Mouse (Mus musculus): ENCODE measurements around the gene Mmel1.

The Mmel1 gene

DNA sequence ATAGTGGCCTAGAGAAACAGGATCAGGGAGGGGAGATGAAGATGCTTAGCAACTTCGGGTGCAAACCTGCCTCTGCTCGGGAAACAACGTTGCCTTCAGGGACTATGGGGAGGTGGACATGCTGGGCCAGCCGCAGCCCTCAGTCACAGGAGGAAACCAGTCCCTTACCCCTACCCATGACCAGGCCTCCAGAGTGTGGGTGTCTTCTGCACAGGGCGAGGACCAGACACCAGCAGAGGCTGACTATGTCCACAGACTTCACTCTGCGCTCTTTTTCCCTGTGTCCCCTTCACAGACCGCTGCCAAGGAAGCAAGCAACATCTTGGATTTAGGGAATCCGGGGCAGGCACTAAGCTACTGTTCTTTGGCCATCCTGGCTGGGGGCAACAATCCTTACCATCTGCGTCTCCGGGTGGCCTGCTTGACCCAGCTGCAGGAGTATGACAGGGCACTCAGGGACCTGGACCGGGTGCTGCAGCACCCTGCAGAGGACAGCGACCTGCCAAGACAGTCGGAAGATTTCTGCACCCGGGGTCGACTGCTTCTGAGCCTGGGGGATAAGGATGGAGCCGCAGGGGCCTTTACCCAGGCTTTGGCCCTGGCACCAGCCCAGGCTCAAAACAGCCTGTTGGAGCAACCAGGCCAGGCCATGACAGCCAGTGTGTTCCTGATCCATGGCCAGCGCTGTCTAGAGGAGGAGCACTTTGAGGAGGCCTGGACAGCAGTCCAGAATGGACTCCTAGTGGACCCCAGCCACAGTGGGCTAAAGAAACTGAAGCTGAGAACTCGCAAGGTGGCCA lies 4.2 kb upstream of the Mmel1 start:
- DNase-seq, result no peak

DNA sequence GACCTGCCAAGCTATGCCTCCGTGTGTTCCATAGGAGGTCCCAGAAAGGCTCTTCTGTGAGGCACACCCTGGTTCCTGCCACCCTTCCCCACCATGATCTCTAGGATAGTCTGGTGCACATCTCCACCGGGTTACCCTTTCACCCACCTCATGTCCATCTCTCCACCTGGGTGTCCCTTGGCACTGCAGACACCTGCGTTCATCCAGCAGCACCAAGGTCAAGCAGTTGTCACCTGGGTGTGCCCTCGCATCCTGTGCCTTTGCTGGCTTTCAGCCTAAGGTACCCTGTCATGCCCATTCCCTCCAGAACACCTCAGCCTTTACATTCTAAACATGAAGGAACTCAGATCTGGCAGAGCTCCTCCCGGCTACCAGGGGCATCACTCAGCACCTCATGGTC lies 3.0 kb upstream of the Mmel1 start:
- DNase-seq, result no peak

DNA sequence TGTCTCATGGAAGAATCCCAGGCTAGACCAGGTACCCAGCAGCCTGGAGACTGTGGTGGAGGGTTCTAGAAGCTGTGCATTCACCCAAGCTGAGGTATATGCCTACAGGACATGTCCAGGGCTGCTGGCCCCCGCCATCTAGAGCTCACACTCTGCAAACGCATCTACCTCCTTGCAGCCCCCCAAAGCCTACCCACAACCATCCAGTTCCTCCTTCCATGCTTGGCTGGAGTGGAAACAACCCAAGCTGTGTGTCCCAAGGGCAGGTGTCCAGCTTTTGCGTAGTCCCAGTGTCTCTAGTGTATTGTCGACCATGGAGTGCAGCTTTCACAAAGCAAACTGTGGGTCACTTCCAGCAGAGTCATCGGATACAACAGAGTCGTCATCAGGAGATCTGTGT lies 2.1 kb upstream of the Mmel1 start:
- DNase-seq, result no peak

DNA sequence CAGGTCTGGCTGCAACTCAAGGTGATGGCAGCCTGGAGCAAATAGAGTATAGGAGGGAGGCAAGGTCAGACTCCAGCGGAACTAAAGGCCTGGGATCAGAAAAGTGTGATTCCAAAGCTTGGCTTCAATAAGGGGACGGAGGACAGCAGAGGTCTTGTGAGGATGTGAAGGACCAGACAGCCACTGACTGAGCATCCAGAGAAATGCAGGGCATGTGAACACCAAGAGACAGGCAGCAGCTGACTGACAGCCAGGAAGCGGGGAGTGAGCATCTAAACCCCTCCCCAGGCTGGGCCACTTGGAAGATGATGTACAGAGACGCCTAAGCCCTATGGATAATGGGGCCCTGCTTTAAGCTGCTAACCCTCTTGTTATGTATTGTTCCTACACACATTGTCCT lies 1.3 kb downstream of the Mmel1 start:
- DNase-seq, result no peak

DNA sequence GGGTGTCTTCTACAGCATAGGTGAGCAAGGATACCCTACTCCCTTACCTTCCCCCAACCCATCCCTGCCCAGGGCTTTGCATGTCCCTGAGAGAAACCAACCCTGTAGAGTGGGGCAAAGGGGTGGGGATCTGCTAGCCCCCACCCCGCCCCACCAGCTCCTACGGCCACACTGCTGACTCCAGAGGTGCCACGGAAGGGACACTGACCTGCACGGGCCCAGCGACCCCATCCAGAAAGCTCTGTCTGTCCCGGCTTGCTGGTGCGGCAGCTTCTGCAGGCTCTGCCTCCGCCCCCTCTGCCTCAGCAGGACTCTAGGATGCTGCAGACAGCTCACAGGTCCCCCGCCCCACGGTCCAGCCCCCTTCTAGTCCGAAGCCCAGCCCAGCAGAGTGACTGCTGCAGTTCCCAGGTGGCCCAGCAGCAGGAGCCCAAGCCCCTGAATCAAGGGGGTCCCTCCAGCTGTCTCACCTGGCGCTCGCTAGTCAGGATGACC lies 2.4 kb downstream of the Mmel1 start:
- DNase-seq, result no peak

DNA sequence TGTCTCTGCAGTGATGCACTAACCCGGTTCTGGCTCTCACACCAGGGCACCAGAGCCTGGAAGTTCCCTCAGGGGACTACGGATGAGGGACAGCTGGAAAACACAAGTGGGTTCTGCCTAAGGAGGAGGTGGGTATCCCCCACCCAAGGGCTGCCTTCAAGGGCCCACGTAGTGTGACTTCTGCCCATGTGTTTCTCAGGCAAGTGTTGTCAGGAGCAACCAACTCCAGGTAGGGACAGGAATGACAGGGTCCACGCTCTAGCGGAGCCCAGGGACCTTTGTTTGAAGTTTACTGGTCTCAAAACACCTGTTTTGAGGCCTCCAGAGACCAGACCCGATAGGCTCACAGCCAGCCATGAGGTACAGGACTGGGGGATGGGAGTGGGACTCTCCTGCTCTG lies 3.8 kb downstream of the Mmel1 start:
- no peak for DNase-seq

DNA sequence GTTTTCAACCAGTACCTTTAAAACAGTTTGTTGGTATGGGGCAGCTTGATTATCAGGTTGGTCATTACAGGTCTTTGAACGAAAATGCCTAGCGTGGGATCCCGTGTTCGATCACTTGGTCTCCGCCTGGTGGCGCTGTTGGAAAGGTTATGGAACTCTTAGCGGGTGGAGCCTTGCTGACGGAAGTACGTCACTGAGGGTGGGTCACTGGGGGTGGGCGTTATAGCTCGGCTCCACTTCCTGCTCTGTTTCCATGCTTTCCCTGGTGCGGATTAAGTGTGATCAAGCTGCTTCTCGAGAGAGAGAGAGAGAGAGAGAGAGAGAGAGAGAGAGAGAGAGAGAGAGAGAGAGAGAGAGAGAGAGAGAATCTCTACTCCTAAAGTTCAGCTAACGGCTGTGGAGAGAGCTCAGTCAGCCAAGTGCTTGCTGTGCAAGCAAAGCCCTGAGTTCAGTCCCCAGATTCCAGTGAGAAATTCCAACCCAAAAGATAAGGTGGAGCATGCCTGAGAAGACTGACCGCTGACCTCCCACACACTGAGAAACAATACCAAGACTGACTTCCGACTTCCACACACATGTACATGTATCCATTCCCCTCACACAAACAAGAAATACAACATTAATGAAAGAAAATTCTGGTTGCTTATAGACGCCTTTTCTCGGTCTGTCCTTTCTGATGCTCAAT lies 8.6 kb downstream of the Mmel1 start:
- peak; percentile 93 for DNase-seq

DNA sequence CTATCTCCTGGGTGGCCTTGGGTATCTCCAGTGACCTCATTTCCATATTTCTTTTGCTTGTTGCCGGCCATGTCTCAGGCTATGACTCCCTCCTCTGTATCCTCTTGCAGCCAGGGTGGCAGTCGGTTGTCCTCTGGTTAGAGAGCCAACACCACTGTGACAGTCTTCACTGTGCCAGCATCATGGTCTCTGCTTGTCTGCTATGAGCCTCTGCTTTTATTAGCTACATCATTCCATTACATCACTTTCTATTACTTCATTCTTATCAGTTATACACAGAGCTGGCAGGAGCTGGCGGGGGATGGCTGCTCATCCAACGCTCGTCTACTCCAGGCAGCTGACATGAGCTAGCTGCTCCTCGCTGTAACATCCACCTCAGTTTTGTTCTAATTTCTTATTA lies 11.3 kb downstream of the Mmel1 start:
- no peak for DNase-seq

DNA sequence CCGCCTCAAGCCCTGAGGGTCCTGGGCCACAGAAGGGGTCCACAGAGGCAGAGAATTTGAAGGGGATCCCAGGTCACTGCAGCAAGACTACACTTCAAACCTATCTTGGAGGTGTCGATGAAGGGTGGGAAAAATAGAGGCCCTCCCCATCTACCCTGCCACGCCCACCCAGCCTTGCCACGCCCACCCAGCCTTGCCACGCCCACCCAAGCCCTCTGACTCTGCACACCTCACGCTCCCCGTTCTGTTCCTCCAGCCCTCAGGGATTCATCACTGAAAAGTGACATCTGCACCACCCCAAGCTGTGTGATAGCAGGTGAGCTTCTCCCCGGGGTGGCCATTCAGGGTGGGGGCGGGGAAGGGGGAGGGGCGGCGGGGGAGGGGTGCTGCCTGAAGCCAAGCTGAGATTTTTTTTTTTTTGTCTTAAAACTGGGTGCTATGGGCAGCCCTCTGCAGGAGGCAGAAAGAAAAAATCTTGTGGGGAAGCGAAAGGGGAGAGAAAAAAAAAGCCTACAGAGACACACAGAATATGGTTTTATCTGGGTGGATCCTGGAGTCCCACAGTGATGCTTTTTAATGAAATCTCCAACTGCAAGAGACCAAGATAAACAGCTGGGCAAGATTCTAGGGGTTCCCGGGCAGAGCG lies 12.8 kb downstream of the Mmel1 start:
- DNase-seq, result no peak

DNA sequence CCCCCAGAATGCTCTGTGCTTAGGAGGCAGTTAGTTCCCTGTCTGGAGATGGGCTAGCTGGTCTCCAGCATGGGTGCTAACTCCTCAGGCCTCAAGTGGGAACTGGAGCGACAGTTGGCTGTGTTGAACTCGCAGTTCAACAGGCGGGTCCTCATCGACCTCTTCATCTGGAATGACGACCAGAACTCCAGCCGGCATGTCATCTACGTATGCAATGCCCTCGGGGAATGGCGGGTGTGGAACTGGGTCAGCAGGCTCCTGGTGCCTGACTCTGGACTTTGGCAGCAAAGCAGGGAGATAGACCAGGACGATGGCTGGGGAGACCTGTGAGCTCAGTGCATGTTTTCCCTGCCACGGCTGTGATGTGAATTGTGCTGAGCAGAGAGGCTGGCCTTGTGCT lies 16.0 kb downstream of the Mmel1 start:
- DNase-seq, result no peak

DNA sequence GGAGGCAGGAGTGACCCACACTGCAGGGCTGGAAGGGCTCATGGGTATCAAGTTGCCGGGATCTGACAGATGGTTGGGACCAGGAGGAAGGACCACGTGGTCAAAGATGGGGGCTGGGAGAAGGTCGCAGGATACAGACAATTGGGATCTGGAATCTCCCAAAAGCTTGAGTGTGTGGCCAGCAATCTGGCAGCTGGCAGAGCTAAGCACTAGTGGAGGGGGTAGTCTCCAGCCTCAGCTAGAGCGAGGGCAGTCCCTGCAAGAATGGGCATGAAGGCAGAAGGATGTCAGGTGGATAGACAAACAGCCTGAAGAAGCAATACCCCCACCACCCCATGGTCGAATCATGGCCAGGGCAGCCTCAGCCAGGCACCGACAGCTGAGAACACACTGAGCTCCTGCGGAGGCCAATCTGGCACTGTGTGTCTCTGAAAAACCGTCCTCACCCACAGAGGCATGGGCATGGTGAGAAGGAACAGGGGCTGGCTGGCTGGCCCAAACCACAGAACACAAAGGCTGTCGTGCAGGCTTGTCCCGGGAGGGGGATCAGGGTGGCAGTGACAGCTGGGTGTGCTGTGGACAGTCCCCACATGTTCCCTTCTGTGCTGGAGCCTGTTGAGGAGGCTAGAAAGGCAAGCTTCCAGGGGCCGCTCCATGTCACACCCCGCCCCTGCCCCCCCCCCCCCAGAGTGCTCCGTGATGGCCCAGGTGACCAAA lies 17.6 kb downstream of the Mmel1 start:
- DNase-seq, result no peak

DNA sequence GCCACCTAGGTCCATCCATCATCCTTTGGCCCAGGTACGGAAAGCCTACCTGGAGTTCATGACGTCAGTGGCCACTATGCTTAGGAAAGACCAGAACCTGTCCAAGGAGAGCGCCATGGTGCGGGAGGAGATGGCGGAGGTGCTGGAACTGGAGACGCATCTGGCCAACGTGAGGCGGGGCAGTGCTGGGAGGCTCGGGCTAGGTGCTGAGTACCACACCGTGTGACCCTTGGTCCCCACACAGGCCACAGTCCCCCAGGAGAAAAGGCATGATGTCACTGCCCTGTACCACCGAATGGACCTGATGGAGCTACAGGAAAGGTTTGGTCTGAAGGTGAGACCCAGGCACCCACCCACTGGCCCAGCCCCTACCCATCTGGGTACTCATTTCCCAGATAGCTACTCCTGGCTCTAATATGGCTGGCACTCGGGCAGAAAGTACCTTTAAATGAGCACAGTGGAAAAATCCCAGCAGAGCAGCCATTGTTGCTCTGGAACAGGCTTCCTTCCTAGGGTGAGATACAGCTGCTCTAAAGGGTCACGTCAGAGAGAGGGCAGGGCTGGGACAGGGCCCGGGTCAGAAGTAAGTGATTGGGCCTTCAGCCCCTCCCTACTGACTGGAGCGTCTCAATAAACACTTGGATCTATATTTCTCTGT lies 18.3 kb downstream of the Mmel1 start:
- DNase-seq, result no peak

DNA sequence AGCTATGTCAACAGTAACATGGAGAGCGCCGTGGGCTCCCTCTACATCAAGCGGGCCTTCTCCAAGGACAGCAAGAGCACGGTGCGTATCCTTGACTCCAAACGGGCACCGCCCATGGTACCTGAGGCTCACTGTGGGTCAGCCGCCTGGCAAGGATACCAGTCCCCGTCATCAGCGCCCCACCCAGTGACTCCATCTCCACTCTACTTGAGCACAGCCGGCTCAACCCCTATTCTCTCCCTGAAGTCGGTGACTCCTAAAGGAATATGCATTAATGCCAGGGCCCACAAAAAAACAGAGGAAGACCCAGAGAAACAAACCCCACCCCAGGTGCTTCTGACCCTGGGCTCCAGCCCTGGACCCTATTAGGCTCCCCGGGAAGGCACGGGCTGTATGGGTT lies 21.5 kb downstream of the Mmel1 start:
- no peak for DNase-seq

DNA sequence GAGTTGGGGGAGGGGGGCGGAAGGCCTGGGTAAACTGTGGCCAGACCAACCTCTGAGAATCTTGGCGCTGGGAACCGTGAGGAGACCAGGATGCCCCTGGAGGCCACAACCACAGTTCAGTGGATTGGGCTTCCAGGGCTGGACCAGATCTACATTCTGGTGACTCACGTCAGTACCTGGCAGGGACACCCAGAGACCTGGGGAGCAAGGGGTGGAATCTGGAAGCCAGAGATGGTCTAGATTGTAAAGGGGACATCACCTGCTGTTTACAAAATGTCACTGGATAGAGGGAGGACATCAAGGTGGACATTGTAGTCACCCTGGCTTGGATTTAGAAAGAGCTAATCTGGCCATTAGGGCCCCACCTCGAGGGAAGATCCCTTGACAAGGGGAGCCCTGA lies 26.2 kb downstream of the Mmel1 start:
- DNase-seq, result no peak

DNA sequence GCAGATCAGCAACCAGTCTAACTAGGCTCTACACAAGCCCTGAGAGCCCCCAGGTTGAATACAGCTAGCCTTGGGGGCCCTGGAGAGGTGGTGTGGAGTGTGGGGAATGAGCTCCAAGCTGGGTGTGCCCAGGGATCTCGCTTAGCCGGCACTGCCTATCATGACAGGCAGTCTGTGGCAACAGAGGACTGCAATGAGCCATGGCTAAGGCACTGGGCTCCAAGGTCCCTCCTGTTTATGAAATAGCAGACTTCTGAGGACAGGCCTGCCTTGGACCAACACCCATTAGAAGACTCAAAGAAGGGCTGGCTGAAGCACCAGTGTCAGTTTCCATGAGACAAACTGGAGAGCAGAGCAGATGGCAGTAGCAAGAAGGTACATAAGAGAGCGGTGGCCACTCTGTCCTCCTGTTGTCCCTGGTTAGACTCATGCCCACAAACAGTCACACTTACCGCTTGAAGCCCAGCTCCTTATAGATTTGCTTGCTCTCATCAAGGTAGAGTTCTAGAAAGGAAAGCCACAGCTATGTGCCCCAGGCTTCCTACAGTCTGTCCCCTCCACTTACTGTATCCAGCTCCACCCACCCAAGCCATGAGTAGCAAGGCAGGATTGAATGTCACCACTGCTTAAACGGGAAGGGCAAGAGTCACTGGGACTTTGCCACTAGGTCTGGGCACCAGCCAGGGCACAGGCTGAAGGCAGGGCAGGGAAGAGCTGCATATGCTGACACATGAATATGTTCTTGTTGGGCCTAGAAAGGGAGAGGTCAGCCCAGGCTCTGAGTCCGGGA lies 28.5 kb downstream of the Mmel1 start:
- no peak for DNase-seq

DNA sequence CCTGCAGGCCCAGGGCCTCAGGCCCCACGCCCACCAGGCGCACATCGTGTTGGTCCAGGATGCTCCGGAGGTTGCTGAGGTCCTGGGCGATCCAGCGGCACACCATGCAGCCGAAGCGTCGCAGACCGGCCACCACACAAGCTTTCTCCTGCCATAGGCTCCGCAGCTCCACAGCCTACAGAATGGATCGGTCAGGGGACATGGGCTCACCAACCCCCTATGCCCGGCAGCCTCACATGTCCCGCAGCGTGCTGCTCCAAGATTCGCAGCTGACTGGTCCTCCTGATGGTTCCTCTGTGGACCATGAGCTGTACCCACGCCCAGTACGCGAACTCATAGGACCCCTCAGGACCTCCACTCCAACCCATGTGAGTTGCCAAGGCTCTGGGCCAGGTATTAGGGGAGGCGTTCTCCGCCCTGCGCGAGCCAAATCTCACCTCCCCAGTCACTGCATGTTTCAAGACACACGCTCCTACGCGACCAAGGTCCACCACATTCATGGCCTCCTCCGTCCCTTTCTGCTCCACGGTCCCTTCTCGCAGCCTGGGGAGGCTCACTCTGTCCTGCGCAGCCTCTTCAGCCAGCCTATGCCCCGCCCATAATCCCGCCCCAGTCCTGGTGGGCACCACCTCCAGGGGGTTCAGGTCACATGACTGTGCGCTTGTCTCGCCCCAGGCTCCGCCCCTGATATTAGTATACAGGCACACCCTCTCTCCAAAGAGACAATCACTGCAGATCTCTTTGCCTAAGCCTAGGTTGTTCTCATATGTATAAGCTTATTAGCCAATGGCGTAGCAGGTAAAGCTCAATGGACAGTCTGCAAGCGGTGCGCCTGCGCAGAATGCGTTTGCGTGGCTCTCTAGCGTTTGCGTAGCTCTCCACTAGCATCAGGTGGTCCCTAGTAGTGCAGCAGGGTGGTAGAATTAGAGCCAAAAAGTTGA lies 29.4 kb downstream of the Mmel1 start, which contains the start of gene Fam213b:
Gene Fam213b, minus strand, starts transcription at position 630 of the 941 bp plus-strand sequence.
- peak; percentile 88 for DNase-seq

DNA sequence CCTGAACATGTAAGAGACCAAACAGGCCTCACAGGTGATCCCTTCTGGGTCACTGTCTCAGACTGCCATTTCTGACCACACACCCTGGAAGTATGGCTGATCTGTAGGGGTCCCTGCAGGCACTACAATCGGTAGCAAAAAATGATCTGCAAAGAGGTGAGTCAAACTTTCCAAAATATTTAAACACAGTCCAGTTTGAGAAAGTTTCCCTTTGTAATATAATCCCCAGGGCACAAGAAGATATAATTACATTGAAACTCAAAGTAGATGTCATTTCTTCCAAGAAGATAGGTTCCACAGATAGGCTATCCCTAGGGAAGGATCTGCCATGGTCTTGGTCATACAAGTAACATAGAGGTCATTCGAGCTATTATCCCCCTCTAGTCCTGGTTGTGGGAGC lies 33.0 kb downstream of the Mmel1 start:
- no peak for DNase-seq

DNA sequence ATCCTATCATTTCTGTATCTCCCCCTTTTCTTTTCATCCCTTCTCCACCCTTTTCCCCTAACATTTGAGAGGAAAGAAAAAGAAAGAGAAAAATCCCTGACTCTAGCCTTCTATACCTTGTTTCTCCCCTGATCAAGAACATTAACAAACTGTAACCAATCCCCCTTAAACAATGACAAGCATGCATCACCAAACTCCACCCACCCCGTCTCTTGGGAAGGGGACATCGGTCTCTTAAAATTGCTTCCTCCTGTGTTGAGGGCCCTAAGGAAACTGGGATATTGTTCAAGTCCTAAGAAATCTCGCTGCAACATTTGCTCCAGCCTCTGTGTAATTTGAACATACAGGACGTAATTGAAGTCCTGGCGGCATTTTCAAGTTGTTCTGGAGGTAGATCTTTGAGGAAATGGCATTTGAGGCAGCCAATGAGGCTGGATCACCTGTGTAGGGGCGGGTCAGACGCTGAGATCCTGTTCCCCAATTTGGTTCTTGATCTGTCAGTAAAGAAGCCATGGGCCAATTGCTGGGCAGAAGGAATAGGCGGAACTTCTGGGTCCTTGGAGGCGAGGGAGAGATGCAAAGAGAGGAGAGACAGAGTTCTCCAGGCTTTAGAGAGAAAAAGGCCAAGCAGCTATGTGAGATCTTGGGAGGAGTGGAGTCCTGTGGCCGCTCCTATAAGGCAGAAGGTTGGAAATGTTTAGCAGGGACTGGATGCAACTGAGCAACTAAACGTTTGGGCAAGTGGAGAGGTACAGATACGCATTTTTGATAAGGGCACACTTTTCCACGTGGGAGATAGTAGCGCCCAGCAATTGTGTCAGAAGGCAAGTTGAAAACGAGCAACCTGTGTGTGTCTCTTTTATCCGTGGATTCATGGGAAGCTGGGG lies 35.0 kb downstream of the Mmel1 start:
- peak; percentile 90 for DNase-seq

DNA sequence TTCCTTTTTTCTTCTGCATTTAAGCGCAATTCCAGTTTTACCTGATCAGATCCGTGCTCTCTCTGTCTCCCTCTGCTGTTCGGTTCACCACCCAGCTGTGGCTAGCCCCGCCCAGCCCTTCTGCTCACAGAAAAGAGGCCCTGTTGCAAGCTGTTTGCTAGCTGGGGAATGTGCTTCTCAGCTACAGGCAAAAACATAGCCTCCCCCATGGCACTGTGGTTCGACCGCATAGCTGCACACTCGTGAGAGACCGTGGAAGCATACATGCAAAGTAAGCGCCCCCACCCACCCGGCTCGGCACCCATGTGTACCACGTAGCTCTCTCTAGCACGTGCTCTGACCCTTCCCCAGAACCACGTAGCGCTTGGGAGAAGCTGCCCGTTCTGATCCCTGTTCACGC lies 38.4 kb downstream of the Mmel1 start:
- peak; percentile 79 for DNase-seq

DNA sequence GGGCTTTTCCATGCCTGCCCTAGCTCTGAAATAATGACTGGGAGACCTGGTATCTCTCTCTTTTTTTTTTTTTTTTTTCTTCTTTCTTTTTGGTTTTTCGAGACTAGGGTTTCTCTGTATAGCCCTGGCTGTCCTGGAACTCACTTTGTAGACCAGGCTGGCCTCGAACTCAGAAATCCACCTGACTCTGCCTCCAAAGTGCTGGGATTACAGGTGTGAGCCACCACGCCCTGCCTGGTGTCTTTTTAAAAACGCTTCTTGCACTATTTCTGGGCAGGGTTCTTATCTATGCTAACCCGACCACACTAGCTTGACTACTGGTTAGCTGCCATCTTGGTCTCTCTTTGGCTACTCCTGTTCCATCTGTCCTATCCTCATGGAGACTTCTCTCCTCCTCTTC lies 39.1 kb downstream of the Mmel1 start:
- DNase-seq, result no peak
